Mouse (Mus musculus) myocyte (in vitro differentiated cells): ENCODE data around the gene Tesc. TPM values are rescaled to one million over a fixed set of nuclear protein-coding genes. Genes with fewer than 3 reads are reported as not detected.

Source experiments
- H3K27me3 ChIP-seq: one replicate; pipeline ENCODE4 v1.6.1; 2011; ENCODE audit not compliant: control insufficient read depth, insufficient read depth, insufficient read length
- H3K36me3 ChIP-seq: one replicate; pipeline ENCODE4 v1.6.1; 2011; ENCODE audit not compliant: control insufficient read depth, insufficient read depth
- H3K4me2 ChIP-seq: one replicate; pipeline ENCODE4 v1.6.1; 2011; ENCODE audit warnings: low read depth, control low read depth
- H3K4me3 ChIP-seq: one replicate; pipeline ENCODE4 v1.5.1; 2011; ENCODE audit warnings: mild to moderate bottlenecking, control low read depth, moderate library complexity
- H3K79me2 ChIP-seq: one replicate; pipeline ENCODE4 v1.6.1; 2011; ENCODE audit not compliant: control insufficient read depth, insufficient read depth
- H3ac ChIP-seq: one replicate; pipeline ENCODE4 v1.6.1; 2011; ENCODE audit not compliant: control insufficient read depth, insufficient read length
- CEBPB ChIP-seq: IDR thresholded peaks from 2 replicates; pipeline ENCODE4 v1.6.1; 2011; ENCODE audit warnings: mild to moderate bottlenecking, moderate library complexity; ENCODE audit not compliant: poor library complexity, insufficient read depth, severe bottlenecking
- E2F4 ChIP-seq: IDR thresholded peaks from one replicate; pipeline ENCODE4 v1.6.1; 2011; ENCODE audit warnings: mild to moderate bottlenecking, control low read depth, moderate library complexity; ENCODE audit not compliant: insufficient read depth
- MAX ChIP-seq: IDR thresholded peaks from one replicate; pipeline ENCODE4 v1.6.1; 2011; ENCODE audit warnings: low read depth, mild to moderate bottlenecking, control low read depth
- MYOD1 ChIP-seq, 3 experiments: IDR thresholded peaks; one replicate each; pipeline ENCODE4 v1.6.1; 2011; ENCODE audit warnings: control low read depth in 2 of 3, low read depth in 2 of 3, mild to moderate bottlenecking in 2 of 3, moderate library complexity in 1 of 3; ENCODE audit not compliant: insufficient read length in 2 of 3, control insufficient read depth in 1 of 3
- MYOG ChIP-seq, 3 experiments: IDR thresholded peaks; one replicate each; pipeline ENCODE4 v1.6.1; 2011; ENCODE audit warnings: control low read depth in 2 of 3, low read depth in 2 of 3, mild to moderate bottlenecking in 2 of 3; ENCODE audit not compliant: insufficient read length in 2 of 3, control insufficient read depth in 1 of 3, insufficient read depth in 1 of 3
- POLR2A ChIP-seq: IDR thresholded peaks from one replicate; pipeline ENCODE4 v1.6.1; 2011; ENCODE audit warnings: low read depth, mild to moderate bottlenecking, control low read depth, moderate library complexity; ENCODE audit not compliant: insufficient read length
- POLR2AphosphoS2 ChIP-seq: IDR thresholded peaks from one replicate; pipeline ENCODE4 v1.6.1; 2011; ENCODE audit warnings: low read depth, control low read depth; ENCODE audit not compliant: insufficient read length
- REST ChIP-seq: IDR thresholded peaks from one replicate; pipeline ENCODE4 v1.6.1; 2011; ENCODE audit warnings: mild to moderate bottlenecking, control low read depth, moderate library complexity; ENCODE audit not compliant: insufficient read depth, insufficient read length
- SRF ChIP-seq: IDR thresholded peaks from one replicate; pipeline ENCODE4 v1.6.1; 2011; ENCODE audit warnings: low read depth; ENCODE audit not compliant: control insufficient read depth, insufficient read length
- TCF12 ChIP-seq: IDR thresholded peaks from one replicate; pipeline ENCODE4 v1.6.1; 2011; ENCODE audit warnings: mild to moderate bottlenecking, control low read depth; ENCODE audit not compliant: poor library complexity, insufficient read depth, severe bottlenecking
- TCF3 ChIP-seq: IDR thresholded peaks from one replicate; pipeline ENCODE4 v1.6.1; 2011; ENCODE audit warnings: low read depth, control low read depth; ENCODE audit not compliant: insufficient read length
- USF1 ChIP-seq: IDR thresholded peaks from one replicate; pipeline ENCODE4 v1.6.1; 2011; ENCODE audit warnings: low read depth, mild to moderate bottlenecking, control low read depth, moderate library complexity
- polyA plus RNA-seq: library from polyadenylated mRNA; unstranded; fragments of >200 nt; fragmentation: generic; extraction: Trizol; gene quantifications from one replicate; pipeline ENCODE4 v1.2.1, GENCODE M21; 2012; ENCODE audit warnings: missing spikeins

Tesc gene
- polyA plus RNA-seq, 1 experiment: 3.1 TPM

DNA sequence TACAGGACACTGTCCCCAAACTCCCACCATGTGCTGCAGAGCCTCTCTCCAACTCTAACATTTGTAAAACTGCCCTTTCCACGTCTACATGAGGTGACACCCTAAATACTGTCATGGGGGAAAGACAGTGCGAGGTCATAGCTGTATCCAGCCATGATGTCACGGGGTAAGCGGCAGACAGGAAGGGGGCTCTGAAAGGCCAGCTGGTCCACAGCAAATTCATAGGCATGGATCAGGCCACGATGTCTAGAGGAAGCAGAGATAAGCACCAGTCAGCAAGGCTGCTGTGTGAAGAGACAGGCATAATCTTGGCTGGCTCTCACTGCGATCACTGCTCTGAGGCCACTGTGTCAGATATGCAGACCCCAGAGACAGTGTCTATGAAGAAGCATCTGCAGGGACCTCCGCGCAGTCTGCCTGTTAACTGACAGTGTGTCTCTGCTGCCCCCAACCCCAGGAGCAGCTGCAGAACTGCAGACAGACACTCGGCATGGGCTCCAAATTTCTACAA, 40.5 kb downstream of the Tesc start:
- TF ChIP-seq MYOD1 (IDR thresholded peaks at IDR 0.05; ENCODE audit: control insufficient read depth in 1 of 3, insufficient read length in 2 of 3, low read depth in 2 of 3) (no peak), CEBPB (no peak), E2F4 (no peak), REST (no peak), SRF (no peak), TCF3 (no peak), TCF12 (no peak), USF1 (no peak), POLR2A (no peak), MYOG (IDR thresholded peaks at IDR 0.05; ENCODE audit: control insufficient read depth in 1 of 3, insufficient read depth in 1 of 3, insufficient read length in 2 of 3, low read depth in 2 of 3) (no peak), POLR2AphosphoS2 (no peak), MAX (no peak)
- Histone ChIP-seq H3K79me2 (no peaks in the 10 kb centered on the region), H3K27me3 (no peaks in the 10 kb centered on the region), H3K4me3 (no peak overlapping the region), H3K4me2 (no peak overlapping the region), H3ac (no peak overlapping the region), H3K36me3 (no peaks in the 10 kb centered on the region)

DNA sequence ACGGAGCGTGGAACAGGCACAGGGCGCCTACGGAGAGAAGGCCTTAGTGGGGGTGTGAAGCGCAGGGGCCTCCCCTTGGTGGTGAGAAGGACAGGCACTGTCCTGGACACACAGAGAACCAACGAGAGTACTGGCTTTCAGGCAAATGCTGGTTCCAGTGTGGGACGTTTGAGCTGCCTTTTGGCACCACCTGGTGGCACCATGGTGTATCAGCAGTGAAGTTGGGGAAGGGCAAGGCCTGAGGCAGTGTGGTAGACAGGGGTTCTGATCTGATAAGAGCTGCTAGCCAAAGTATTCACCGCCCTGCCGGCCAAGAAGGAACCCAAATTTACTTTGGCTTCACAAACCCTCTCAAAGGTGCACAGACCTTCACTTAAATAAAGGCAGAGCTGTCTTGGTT, 41.8 kb downstream of the Tesc start:
- Histone ChIP-seq H3K4me2 (no peak overlapping the region), H3K36me3 (peaks cover 5% of the 10 kb centered on the region), H3K27me3 (no peaks in the 10 kb centered on the region), H3ac (no peak overlapping the region), H3K79me2 (no peaks in the 10 kb centered on the region), H3K4me3 (no peak overlapping the region)
- TF ChIP-seq TCF12: no peak
- no peak for TF ChIP-seq CEBPB
- TF ChIP-seq REST: no peak
- no peak for TF ChIP-seq POLR2A
- TF ChIP-seq SRF: no peak
- no peak for TF ChIP-seq E2F4
- TF ChIP-seq TCF3: no peak
- no peak for TF ChIP-seq MYOD1 (IDR thresholded peaks at IDR 0.05; ENCODE audit: control insufficient read depth in 1 of 3, insufficient read length in 2 of 3, low read depth in 2 of 3)
- no peak for TF ChIP-seq POLR2AphosphoS2
- TF ChIP-seq USF1: no peak
- TF ChIP-seq MYOG (IDR thresholded peaks at IDR 0.05; ENCODE audit: control insufficient read depth in 1 of 3, insufficient read depth in 1 of 3, insufficient read length in 2 of 3, low read depth in 2 of 3): no peak
- no peak for TF ChIP-seq MAX

DNA sequence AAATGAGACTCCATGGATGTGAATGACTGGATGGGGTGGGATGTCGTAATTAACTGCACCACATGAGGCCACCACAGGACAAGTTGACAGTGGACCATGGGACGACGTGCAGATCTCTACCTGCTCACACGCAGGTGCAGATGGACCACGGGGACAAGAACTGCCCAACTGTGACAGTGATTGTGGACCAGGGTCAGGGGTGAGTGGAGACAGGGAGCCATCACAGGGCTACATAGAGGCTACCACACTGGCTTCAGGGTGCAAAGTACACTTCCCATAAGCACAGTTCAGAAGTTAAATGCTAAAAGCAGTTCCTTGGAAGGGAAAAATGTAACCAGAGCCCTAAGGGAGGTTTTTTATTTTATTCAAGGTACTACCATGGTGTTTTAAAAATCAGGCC, 44.2 kb downstream of the Tesc start:
- TF ChIP-seq MYOG (IDR thresholded peaks at IDR 0.05; ENCODE audit: control insufficient read depth in 1 of 3, insufficient read depth in 1 of 3, insufficient read length in 2 of 3, low read depth in 2 of 3) (no peak), CEBPB (no peak), MAX (no peak)
- peaks cover 5% of the 10 kb centered on the region for H3K36me3 ChIP-seq

DNA sequence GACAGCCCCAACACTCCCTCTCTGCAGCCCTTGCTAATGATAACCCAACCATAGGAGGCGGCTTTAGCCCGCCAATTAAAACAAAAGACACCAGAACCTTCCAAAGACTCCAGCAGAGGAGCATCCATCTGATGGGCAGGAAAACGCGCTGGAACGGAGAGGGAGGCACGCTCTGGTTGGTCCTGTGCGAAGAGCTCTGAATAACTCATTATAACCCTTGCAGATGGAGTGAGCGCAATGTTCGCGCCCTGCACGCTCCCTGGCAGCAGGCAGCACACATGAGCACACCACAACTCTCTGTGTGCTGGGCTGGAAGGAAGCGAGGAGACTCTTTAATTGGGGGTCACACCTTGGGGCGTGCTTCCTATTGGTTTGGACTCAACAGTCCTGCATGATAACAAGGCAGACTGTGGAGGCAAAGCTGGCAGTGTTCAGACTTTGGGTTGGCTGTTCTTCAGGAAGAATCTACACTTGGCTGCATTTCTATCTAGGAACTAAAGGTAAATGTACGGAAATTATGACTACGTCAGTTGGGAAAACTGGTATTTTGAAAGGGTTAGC, 45.8 kb downstream of the Tesc start:
- Histone ChIP-seq H3K4me3 (no peak overlapping the region), H3K27me3 (no peaks in the 10 kb centered on the region), H3K79me2 (no peaks in the 10 kb centered on the region), H3K4me2 (no peak overlapping the region), H3K36me3 (peaks cover 5% of the 10 kb centered on the region), H3ac (no peak overlapping the region)
- TF ChIP-seq TCF12 (no peak), MYOG (IDR thresholded peaks at IDR 0.05; ENCODE audit: control insufficient read depth in 1 of 3, insufficient read depth in 1 of 3, insufficient read length in 2 of 3, low read depth in 2 of 3) (no peak), POLR2A (no peak), SRF (no peak), POLR2AphosphoS2 (no peak), REST (no peak), CEBPB (no peak), E2F4 (no peak)

More for the DNA sequence above, 44.2 kb downstream of the Tesc start:
- no peak overlapping the region for H3K4me3 ChIP-seq
- H3ac ChIP-seq: no peak overlapping the region
- no peak overlapping the region for H3K4me2 ChIP-seq
- no peaks in the 10 kb centered on the region for H3K79me2 ChIP-seq
- no peaks in the 10 kb centered on the region for H3K27me3 ChIP-seq
